Mouse (Mus musculus) CH12F3 (cell line): Measurements from ENCODE around the gene Cfap299.
"Not testable (repeated sequence)": the region's sequence is repeated elsewhere in the genome, so short reads cannot be mapped to it uniquely, and the experiment has no call there.

Experiments
- in situ Hi-C: fragments of 300-500 bp; cut with MboI; formaldehyde crosslinking; loops from 2 replicates; pipeline ENCODE4 v1.14.3; 2020; ENCODE audit warnings: low sequenced_read_pairs

Cfap299 gene

DNA sequence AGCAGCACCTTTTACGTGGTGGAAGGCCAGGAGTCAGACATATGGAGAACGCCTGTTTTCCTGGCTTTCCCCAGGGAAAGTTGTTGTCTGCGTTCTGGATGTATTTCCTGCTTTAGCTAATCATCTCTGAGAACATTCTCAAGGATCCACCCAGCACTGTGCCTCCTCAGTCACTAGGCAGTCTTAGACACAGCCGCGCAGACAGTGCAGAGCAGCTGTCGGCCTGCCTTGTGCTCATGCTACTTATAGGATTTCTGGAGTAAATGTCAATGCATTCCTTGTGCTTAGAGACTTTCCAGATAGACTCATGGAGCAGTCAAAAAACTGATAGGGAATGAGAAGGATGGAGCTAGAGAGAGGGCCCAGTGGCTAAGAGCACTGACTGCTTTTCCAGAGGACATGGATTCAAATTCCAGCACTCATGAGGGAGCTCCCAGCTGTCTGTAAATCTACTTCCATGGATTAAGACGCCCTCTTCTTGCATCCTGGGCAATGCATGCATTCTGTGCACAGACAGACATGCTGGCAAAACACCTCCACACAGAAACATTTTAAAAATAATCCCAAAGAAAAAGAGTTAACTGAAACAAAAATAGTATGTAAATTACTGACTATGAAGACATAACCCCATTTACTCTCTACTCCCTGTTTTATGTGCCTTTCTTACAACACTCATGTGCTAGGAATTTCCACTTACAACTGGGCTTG is 193.3 kb downstream of the Cfap299 start:
- in situ Hi-C loops, result no loop called here

DNA sequence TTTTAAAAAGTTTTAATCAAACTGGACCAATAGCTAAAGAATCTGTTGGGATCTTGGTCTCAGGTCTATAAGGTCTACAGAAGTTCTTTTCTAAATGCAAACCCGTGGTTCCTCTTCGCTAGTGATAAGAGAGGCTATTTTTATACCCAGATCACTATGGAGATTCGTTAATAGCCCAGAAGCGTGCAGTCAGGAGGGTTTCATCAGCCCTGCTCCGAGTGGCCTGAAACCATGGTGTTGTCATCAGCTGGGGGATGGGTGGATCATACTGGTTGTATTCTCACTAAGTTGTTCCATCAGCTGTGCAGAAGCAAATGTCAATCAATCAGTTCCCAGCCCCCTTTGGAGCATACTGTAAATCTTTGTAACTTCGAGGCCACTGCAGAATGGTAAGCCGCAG is 193.9 kb downstream of the Cfap299 start:
- in situ Hi-C loops, result no loop called here

DNA sequence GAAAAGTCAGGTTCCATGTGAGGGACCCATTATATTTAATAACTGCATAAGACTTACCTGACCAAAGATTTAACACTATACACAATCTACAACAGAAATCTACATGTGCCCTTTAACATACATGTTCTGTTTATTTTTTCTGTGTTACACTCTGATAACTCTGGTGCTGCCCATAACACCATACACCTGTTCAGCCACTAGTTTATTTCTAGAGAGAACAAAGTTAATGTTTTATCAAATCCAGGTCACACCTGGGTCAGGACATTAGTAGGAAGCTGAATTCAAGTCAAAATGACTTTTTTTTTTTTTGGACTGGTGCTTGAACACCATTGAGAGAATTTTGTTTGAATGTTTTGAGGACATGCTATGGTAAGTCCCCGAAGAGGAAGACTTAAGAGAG is 194.7 kb downstream of the Cfap299 start:
- in situ Hi-C loops, result no loop called here

DNA sequence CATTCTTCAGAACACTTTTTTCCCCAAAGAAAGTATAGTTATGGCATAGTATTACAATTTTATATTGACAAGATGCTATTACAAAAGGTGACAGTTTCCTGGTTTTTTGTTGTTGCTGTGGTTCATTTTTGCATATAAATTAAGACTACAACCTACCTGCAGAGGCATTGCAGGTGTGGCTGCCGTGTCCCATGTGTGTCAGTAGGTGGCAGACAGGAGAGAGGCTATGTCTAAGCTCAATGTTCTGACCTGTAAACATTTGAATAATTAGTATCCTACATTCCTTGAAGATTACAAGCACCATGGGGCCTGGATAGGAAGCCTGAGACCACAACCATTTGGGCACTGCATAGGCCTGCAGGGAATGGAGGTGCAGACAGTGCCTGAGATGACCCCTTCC is 212.2 kb downstream of the Cfap299 start:
- in situ Hi-C loops, result no loop called here

DNA sequence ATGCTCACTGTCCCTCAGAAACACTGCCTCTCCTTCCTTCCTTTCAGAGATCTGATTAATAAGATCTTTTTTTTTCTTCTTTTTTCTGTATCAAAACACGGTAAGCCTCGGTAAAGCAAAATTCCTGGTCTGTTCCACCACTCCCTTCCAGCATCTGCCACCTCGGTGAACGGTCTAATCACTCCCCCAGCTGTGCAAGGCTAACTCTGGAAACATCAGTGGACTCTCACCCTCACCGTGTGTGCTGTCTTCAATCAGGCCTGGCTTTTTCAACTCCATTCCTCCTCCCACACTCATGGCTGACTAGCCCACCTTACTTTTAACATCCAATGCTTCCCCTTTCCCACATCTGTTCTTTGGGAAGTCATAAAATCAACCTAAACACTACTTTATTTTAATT is 221.2 kb downstream of the Cfap299 start:
- in situ Hi-C loops, result no loop called here

DNA sequence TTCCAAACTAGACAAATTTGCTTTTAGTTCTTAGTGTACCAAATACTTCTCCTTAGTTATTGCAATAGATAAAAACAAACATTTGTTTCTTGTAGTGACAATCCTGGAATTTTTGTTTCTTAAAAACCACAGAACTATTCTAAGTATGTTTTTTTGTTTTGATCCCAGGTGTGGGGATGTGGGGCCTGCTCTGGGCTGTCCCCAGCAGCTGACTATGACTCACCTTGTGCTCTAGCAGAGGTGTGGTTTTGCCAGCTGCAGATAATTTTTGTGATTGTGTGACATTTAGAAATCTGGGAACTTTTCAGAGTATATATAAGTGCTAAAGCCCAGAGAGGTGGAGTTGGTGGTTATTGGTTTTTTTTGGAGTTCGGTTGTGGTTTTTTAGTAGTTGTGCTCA is 221.8 kb downstream of the Cfap299 start:
- in situ Hi-C loops, result no loop called here

DNA sequence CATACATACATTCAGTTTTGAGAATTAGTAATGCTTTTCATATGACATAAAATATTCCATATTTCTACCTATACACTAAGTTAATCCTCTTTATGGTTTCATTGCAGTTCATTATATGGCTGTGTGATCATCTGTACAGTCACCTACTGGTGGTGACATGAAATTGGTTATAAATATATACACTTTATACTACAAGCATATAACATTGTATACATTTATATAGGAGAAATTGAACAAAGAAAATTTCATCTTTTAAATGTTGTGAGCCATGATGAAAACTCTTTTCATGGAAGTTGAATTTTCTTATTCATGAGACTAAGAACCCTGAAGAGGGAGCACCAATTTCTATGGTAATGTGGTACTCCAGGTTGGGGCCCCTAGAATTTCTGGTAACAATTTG is 223.3 kb downstream of the Cfap299 start, which contains the start of gene Gm11111:
Gene Gm11111 (plus strand): TSS at position 301 of the 400 bp plus-strand sequence.
- in situ Hi-C loops, result no loop called here

DNA sequence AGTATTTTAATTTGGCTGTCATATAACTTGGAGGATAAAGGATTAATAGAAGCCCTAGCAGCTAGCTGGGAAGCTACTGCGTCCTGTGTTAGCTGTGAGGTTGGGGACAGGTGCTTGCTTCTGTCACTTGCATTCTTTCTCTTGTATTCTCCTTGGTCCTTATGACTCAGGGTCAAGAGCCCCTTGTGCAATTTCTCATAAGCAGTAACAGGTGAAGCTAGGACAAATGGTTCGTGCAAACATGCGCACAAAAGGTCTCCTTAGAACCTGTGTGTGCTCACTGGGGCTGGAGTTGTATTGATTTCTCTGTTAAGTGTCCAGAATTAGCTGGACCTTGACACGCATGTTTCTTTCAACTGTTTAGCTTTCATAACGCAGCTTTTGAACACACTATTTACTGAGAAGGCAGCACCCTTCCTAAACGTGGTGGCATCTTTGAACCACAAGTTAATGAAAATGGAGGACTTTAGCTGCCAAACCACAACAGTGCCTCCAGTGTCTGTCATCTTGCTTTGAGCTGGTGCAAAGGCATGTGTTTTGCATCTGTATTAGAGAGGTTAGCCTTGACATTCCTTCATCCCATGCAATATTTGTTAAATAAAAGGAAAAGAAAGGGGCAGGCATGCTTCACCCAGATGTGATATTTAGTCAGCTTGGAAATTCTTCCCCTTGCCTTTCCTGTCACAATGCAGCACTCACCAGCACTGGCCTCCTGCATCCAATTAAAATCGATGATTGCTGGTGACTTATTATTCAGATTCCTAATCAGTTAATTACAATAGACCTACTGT is 223.9 kb downstream of the Cfap299 start:
- in situ Hi-C loops, result no loop called here

DNA sequence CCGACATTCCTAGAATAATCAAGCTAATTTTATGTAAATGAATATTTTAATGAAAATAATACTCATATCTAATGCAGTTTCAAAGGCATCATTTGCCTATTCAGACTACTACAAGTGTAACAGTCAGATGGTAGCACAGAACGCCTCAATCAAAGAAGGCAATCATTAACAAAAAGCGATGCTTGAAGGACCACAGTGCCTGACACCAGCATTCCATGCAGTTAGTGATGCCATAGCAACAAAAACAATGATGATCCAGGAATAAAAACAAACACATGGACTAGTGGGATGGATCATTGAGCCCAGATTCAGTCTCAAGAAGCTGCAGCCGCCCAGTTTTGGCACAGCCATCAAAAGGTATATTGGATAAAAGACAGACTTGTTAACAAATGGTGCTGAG is 232.2 kb downstream of the Cfap299 start:
- in situ Hi-C loops, result no loop called here

DNA sequence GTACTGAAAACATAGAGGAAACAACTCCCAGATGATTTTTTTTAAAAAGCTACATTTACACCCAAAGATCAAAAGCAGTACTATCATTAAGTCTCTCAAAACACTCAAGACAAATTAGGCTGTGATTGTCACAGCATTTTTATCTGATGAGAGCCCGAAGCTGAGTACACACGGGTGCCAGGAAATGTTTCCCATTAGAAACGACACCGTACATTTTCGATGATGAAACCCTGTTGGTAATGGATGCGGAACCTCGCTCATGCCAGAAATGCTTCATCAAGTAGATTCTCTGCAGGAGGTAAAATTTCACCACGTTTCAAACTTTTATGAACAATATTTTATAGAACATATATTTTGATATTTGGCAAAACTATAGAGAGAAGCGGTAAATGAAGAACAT is 233.7 kb downstream of the Cfap299 start:
- in situ Hi-C loops, result no loop called here

DNA sequence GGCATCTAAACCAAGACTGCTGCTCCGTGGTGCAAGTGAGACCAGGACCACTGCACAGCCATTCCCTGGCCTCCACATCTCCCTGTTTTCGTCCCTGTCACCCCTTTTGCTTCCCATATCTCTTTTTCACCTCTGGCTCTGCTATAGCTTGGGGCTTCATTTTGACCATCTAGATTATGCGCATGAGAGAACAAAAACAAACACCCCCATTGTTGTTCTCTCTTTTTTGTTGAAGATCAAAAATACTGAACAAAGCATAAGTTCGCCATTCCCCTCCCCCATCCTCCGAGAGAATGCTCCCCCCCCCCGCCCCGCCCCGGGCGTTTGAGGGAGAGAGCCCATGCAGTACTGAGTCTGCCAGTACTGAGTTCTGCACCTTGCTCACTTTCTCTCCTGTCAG is 234.7 kb downstream of the Cfap299 start:
- in situ Hi-C loops, result no loop called here

DNA sequence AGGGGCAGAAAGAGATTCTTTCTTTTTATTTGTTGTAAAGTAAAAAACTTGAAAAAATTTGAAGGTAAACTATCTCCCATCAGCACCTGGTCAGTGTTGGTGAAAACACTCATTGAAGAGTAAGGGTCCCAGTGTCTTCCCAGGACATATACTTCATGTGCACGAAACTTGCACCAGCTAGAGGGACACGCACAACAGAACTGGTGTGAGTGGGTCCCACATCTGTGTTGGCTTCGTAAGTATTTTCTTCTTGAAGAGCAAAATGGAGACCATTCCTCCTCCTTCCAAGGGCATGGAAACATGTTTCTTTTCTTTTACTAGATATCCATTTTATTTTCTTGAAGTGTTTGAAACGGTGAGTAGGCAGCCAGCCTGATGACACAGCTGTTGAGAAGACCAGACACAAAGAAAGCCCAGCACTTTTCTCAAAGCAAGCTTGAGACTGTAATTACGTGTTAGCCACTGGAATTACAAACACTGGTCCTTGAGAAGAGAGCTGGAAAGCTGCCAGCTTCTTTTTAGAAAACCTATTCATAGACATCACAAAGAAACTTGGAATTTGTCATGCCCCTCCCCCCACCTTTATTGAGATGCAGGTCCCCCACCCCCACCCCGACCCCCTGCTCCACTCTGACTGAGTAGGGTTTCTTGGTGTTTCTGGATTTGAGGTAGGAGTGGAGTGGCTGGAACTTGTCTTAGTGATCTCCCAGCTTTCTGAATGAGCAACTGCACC is 237.5 kb downstream of the Cfap299 start:
- in situ Hi-C loops, result no loop called here

DNA sequence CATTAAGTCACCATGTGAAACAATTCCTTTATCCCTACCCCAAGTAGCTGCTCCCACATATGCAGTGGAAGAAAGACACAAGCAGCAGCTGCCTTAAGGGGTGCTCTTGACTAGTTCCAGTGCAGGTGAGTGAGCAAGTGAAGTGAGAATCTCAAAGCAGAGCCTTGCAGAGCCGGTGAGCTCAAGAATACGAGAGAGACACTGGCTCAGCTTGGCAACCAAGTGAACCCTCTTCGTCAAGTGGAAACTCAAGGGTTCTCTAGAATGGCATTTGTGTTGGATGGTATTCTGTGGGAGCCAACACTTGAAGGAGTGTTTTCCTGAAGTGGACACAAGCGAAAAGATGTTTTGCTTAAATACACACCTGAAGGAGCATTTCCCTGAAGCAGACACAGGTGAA is 239.4 kb downstream of the Cfap299 start:
- in situ Hi-C loops, result no loop called here

DNA sequence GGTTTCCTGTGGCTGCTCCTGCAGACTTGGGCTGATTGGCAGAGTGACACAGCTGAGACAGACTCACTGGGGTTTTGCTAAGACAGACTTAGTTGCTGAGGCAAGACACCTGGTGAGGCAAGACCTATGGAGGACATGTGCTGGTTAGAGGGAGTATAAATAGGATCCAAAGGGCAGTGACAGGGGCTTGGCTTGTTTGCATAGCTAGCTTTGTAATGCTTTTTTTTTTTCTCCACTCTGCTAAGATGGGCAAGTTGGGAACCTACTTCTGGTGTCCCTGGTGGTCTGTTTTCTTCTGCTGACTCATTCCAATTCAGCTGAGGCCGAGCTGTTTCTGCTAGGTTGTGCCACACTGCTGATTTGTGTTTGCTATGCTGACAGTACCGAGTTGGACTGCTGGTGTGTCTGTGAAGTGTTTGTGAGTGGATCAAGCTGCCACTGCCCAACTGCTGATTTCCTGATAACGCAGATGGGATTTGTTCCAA is 240.0 kb downstream of the Cfap299 start:
- in situ Hi-C loops, result no loop called here

DNA sequence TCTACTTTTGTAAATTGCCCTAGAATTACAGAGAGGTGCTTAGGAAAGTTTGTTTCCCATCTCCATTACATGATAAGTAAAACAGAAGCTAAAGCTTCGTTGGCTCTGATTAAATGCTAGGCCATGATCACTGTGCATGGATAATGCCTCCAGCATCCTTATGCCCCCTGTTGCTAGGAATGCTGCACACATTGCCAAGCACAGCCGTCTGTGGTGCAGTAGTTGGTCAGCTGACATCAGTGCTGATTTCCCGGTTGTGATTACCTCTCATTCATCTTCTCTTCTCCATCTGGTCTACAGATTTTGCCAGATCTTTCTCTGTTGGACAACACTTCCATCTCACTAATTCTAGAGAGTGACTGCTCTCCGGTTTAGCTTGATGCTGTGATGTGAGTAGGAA is 243.3 kb downstream of the Cfap299 start:
- in situ Hi-C loops, result no loop called here

DNA sequence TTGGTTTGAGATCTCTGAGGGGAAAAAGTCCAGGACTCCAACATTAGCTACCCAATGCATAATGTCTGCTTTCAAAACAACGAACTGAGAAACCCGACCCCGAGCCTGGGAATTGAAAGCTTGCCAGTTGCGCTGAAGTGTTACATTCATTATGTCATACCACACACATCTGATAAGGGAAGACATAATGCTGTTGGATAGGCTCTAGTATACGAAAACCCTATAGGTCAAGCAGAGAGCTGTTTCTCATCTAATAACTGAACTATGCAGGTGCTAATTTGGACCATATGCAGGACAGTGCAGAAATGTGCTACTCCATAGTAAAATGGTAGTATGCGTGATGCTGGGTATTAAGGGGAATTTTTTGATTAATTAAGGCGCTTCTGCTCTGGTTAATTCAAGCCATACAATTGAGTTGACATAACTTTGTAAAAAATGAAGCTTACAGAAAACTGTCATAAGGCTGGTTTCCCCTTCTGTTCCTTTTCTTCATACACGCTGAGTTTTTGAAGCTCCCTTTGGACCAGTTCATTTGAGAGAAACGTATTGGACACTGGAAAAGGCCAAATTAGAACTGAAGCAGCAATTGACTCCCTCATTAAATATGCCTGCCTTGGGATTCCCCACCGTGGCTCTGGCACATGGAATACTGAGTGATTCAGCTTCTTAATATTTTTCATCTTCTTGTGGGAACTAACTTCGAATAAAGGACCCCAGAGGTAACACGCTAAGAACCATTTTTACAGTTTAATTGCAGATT is 245.8 kb downstream of the Cfap299 start:
- in situ Hi-C loops, result no loop called here

DNA sequence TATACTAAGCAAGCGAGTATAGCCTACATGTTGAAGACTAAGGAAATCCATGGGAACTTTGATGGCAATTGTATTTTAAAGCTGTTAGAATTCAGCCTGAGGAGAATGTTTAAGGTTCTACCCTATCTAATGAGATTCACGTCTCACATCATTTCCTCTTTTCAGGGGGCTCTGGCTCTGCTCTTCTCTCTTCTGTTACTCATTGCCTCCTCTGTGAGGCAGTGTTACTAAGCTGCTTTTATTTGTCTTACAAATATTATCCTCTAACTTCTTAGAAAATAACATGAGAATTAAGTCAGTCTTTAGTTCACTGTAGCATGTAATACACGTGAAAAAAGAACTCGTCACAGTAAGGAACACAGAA is 246.3 kb downstream of the Cfap299 start:
- in situ Hi-C loops, result no loop called here

DNA sequence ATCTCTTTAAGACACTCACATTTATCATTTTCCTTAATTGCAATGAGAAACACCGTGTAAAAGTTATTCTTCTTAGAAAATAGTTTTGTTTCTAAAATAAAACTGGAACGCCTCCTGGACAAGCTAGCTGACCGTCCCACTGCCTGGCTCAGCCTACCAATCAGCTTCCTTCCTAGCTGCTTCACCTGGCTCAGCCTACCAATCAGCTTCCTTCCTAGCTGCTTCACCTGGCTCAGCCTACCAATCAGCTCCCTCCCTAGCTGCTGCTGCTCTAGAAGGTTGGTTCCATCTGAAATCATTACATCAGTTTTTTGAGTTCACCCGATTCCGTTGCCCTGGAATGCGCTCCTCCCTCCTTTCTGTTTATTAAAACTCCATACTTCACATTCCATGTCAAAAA is 247.4 kb downstream of the Cfap299 start:
- in situ Hi-C loops, result not testable (repeated sequence)

DNA sequence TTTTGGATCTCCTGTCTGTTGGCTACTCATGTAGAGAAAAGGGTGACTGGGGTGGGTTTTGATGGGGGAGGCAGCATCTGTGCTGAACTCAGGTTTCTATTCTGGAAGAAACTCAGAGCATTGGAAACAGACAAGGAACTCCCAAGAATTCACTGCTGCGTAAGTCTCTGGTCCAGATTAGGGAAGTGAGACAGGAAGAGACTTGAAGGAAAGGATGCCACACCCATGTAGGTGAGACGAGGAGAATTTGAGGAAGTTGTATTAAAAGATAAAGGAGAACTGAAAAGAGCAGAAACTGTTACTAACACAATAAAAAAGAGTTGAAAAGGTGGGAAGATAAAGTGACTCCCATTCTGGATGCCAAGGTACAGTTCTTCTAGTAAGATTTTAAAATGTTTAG is 249.3 kb downstream of the Cfap299 start:
- in situ Hi-C loops, result no loop called here

DNA sequence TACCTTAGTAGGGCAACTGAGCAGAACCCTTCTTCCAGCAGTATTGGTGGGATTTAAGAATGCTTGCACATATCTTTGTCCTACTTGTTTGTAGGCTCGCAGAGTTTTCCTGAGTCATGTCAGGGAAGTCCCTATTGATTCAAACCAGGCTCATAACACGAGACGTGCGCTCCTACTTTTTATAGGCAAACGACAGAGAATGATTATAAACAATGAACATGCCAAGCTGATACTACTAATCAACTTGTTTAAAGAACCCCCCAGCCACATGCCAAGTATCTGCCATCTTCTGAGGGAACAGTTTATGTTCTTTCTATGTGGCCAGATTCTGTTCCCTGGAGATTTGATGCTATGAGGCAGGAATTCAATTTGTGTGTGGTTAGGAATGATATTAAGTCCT is 251.7 kb downstream of the Cfap299 start:
- in situ Hi-C loops, result no loop called here

DNA sequence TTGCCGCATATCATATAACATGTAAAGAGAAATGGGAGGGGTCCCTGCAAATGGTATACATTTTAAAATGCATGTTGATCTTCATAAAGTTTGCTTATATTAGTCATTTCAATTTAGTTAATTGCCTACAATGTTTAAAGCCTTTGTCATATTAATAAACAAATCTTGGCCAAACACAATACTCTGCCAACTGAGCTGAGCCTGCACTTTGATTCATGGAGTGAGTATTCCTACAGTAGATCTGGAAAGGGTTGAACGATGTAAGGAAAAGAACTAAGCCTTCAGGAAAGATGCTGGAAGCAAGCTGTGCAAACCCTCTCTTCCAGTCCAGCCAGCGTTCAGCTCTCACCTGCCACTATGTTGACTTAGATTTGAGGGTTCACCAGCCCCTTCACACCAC is 252.9 kb downstream of the Cfap299 start:
- in situ Hi-C loops, result no loop called here
